In the genomic region with DNA sequence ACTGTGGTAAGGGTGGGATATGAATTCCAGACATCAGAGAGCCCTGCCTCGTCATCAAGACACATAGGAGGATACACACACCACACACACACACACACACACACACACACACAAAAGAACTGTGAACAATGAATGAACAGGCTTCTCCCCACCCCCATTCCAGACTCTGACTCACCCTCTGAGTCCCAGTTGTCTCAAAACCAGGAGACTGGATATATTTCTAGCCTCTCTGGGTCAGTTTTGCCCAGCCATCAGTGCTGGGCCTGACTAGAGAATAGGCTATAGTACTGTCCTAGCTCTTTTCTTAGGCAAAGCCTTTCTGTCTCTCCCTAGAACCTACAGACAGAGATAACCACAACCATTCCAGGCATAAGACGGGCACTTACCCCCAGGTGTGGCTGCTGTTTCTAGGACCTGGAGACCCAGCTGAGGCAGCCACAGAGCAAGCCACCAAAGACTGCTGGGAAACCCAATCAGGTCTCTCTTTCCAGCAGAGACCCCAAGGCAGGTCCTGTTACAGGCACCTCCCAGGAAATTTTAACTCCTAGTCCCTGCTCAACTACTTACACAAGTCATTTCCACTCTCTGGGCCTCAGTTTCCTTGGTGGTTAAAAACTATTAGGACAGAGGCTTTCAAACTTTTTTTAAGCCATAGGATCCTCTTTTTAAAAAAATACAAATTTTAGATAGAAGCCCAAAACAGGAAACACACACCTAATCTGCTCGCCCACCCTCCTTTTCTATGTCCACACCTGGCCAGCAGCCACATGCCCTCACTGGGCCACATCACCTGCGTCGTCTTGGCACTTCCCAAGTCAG, we compare ENCODE assay signal across 8 mouse cellular contexts. TPM values are rescaled to one million over a fixed set of nuclear protein-coding genes. Genes with fewer than 3 reads are reported as not detected.
DNase-seq lines count a peak whose midpoint lies in the region; ATAC-seq lines count a peak whose summit lies in the region.

No protein-coding gene starts in this region.

- peaks cover 12% of the 10 kb centered on the region for H3K27me3 ChIP-seq in megakaryocyte, embryonic 14.5 days (replicated peaks)
- peaks cover 37% of the 10 kb centered on the region for H3K27me3 ChIP-seq in liver, embryonic 16.5 days (ENCODE audit: control insufficient read depth, insufficient read depth, low read depth, low read length)

- peak overlapping the region; percentile 62 for H3K27ac ChIP-seq in brown adipose tissue, adult 24 weeks (replicated peaks; ENCODE audit: low read depth, low read length)
- H3K27ac ChIP-seq in liver, embryonic 16.5 days (ENCODE audit: low read length), result peak overlapping the region; percentile 82

- no peaks in the 10 kb centered on the region for H3K9me3 ChIP-seq in megakaryocyte, embryonic 14.5 days
- no peaks in the 10 kb centered on the region for H3K9me3 ChIP-seq in liver, embryonic 16.5 days (replicated peaks; ENCODE audit: control insufficient read depth, low read length)

- peak overlapping the region; percentile 98 for H3K4me3 ChIP-seq in megakaryocyte, embryonic 14.5 days (replicated peaks)
- H3K4me3 ChIP-seq in brown adipose tissue, adult 24 weeks (ENCODE audit: insufficient read depth, low read depth, low read length), result peak overlapping the region; percentile 73
- peak overlapping the region; percentile 72 for H3K4me3 ChIP-seq in liver, embryonic 16.5 days (ENCODE audit: low read depth, low read length)

- 21% methylated on average over 5 of the region's 5 CpGs for WGBS in liver, embryonic 16.5 days (ENCODE audit: insufficient replicate concordance)

- DNase-seq in heart, postnatal 4 days, result peak; percentile 50
- DNase-seq in thymus, adult 18-20 months, result no peak
- no peak for DNase-seq in layer of hippocampus, postnatal 10 days (ENCODE audit: low spot score in 2 of 2)
- no peak for DNase-seq in gastrocnemius, adult 18-20 months (ENCODE audit: low spot score)

- ATAC-seq in megakaryocyte, adult 5-6 weeks (ENCODE audit: poor library complexity, severe bottlenecking), result no peak
- ATAC-seq in liver, embryonic 16.5 days (ENCODE audit: low read depth), result no peak

- peaks cover 82% of the 10 kb centered on the region for H3K4me1 ChIP-seq in megakaryocyte, embryonic 14.5 days
- H3K4me1 ChIP-seq in brown adipose tissue, adult 24 weeks (ENCODE audit: control insufficient read depth, insufficient read depth, insufficient read length, low read length), result peaks cover 26% of the 10 kb centered on the region
- peaks cover 19% of the 10 kb centered on the region for H3K4me1 ChIP-seq in liver, embryonic 16.5 days (ENCODE audit: control insufficient read depth, low read depth, low read length)

- peak overlapping the region; percentile 81 for H3K4me2 ChIP-seq in liver, embryonic 16.5 days (ENCODE audit: low read depth, low read length)

- peak overlapping the region; percentile 77 for H3K9ac ChIP-seq in liver, embryonic 16.5 days (ENCODE audit: low read depth, low read length)

- H3K36me3 ChIP-seq in megakaryocyte, embryonic 14.5 days (replicated peaks; ENCODE audit: low read length), result peaks cover 42% of the 10 kb centered on the region
- H3K36me3 ChIP-seq in liver, embryonic 16.5 days (ENCODE audit: control insufficient read depth, insufficient read depth), result peaks cover 5% of the 10 kb centered on the region

RNA-seq across cellular contexts. Expression of a gene that starts 4.0 kb away (rescaled TPM):
- 72.7 and 125 TPM in 2 replicates for polyA plus RNA-seq in megakaryocyte, embryonic 14.5 days (2012; ENCODE audit: insufficient read depth, low replicate concordance)
- total RNA-seq in megakaryocyte, adult 5-6 weeks (2015), result 28.0 and 34.1 TPM in 2 replicates
- 13.8 and 21.3 TPM in 2 replicates for total RNA-seq in megakaryocyte, adult 5-6 weeks (2017)
- 46.7 and 50.2 TPM in 2 replicates for polyA plus RNA-seq in brown adipose tissue, adult 24 weeks (2012; ENCODE audit: insufficient read depth, insufficient read length, missing spikeins)
- 100 to 1,000 TPM; 104 to 113 TPM for total RNA-seq in heart, postnatal 4 days (2021)
- 5.6 and 6.2 TPM in 2 replicates for polyA plus RNA-seq in liver, embryonic 16.5 days (2015; fragmentation: Nextera tagmentation; extraction: Ambion mirVana)
- total RNA-seq in layer of hippocampus, postnatal 10 days (2021), result 10 to 100 TPM; 53.6 to 56.6 TPM
- 10 to 100 TPM; 52.8 to 53.9 TPM for total RNA-seq in gastrocnemius, adult 18-20 months (2021)

RNA-seq across cellular contexts. Expression of a gene that starts 13.5 kb away (rescaled TPM):
- 42.2 and 53.1 TPM in 2 replicates for polyA plus RNA-seq in megakaryocyte, embryonic 14.5 days (2012; ENCODE audit: insufficient read depth, low replicate concordance)
- 260 and 265 TPM in 2 replicates for total RNA-seq in megakaryocyte, adult 5-6 weeks (2015)
- 252 and 267 TPM in 2 replicates for total RNA-seq in megakaryocyte, adult 5-6 weeks (2017)
- polyA plus RNA-seq in brown adipose tissue, adult 24 weeks (2012; ENCODE audit: insufficient read depth, insufficient read length, missing spikeins), result 5.6 and 5.8 TPM in 2 replicates
- 10 to 100 TPM; 16.4 to 21.5 TPM for total RNA-seq in heart, postnatal 4 days (2021)
- polyA plus RNA-seq in liver, embryonic 16.5 days (2015; fragmentation: Nextera tagmentation; extraction: Ambion mirVana), result 16.5 and 18.2 TPM in 2 replicates
- 10 to 100 TPM in 1 of 2 experiments, 1 to 10 TPM in 1; 5.2 to 10.6 TPM for total RNA-seq in layer of hippocampus, postnatal 10 days (2021)
- total RNA-seq in gastrocnemius, adult 18-20 months (2021), result 1 to 10 TPM; 2.0 to 3.5 TPM

RNA-seq across cellular contexts. Expression of a gene that starts 30.1 kb away (rescaled TPM):
- polyA plus RNA-seq in megakaryocyte, embryonic 14.5 days (2012; ENCODE audit: insufficient read depth, low replicate concordance), result 36.1 and 38.2 TPM in 2 replicates
- total RNA-seq in megakaryocyte, adult 5-6 weeks (2015), result 23.3 and 25.3 TPM in 2 replicates
- total RNA-seq in megakaryocyte, adult 5-6 weeks (2017), result 27.8 and 39.5 TPM in 2 replicates
- polyA plus RNA-seq in brown adipose tissue, adult 24 weeks (2012; ENCODE audit: insufficient read depth, insufficient read length, missing spikeins), result 56.3 and 65.8 TPM in 2 replicates
- total RNA-seq in heart, postnatal 4 days (2021), result 10 to 100 TPM; 65.0 to 65.6 TPM
- 2.6 and 3.1 TPM in 2 replicates for polyA plus RNA-seq in liver, embryonic 16.5 days (2015; fragmentation: Nextera tagmentation; extraction: Ambion mirVana)
- total RNA-seq in layer of hippocampus, postnatal 10 days (2021), result 100 to 1,000 TPM; 106 to 115 TPM
- total RNA-seq in gastrocnemius, adult 18-20 months (2021), result 100 to 1,000 TPM; 132 to 136 TPM

RNA-seq across cellular contexts. Expression of a gene that starts 58.3 kb away (rescaled TPM):
- polyA plus RNA-seq in megakaryocyte, embryonic 14.5 days (2012; ENCODE audit: insufficient read depth, low replicate concordance), result 17.4 and 104 TPM in 2 replicates
- total RNA-seq in megakaryocyte, adult 5-6 weeks (2015), result 6.7 and 8.5 TPM in 2 replicates
- 6.1 and 11.1 TPM in 2 replicates for total RNA-seq in megakaryocyte, adult 5-6 weeks (2017)
- 35.2 and 35.6 TPM in 2 replicates for polyA plus RNA-seq in brown adipose tissue, adult 24 weeks (2012; ENCODE audit: insufficient read depth, insufficient read length, missing spikeins)
- 10 to 100 TPM; 40.9 to 42.1 TPM for total RNA-seq in heart, postnatal 4 days (2021)
- polyA plus RNA-seq in liver, embryonic 16.5 days (2015; fragmentation: Nextera tagmentation; extraction: Ambion mirVana), result 3.1 and 3.5 TPM in 2 replicates
- 10 to 100 TPM; 37.2 to 44.9 TPM for total RNA-seq in layer of hippocampus, postnatal 10 days (2021)
- total RNA-seq in gastrocnemius, adult 18-20 months (2021), result 10 to 100 TPM; 28.8 to 31.7 TPM

Comparison
In these comparisons a context has a peak if more than half of its experiments do, and no peak if none do; other contexts are left out.
1. RNA of a gene that starts 13.5 kb away (total RNA-seq): 252 to 267 TPM in megakaryocyte, adult 5-6 weeks; 16.4 to 21.5 TPM in heart, postnatal 4 days, 5.2 to 10.6 TPM in layer of hippocampus, postnatal 10 days and 2.0 to 3.5 TPM in gastrocnemius, adult 18-20 months; every median in the first group is over 10 times any median in the second.
2. Peak in every context shown above with its lines, with median percentiles within 50 percentile points of each other: H3K4me3 ChIP-seq.